In genomic region chr4:72069111-72069534, GRCm38 (mm10) we compare ENCODE assay signal across 10 mouse cellular contexts.
DNase-seq lines count a peak whose midpoint lies in the region; ATAC-seq and TF ChIP-seq lines count a peak whose summit lies in the region.
"Had no signal": no experiment of that assay in that cellular context is flagged by ENCODE, and none has a peak within 500 bp of the region (broad histone marks: within the 10 kb centered on the region; RNA-seq: fewer than 3 reads in every experiment).

No protein-coding gene starts in this region.

- no peak overlapping the region for H3K4me2 ChIP-seq in kidney, postnatal 0 days (ENCODE audit: low read length)
- H3K4me2 ChIP-seq in hindbrain, embryonic 16.5 days (ENCODE audit: low read length): no peak overlapping the region
- H3K4me2 ChIP-seq in midbrain, embryonic 16.5 days (ENCODE audit: low read length): no peak overlapping the region
- H3K4me2 ChIP-seq in kidney, embryonic 15.5 days: no peak overlapping the region

- TF ChIP-seq CTCF in kidney, postnatal 0 days (IDR thresholded peaks at IDR 0.05; ENCODE audit: low read depth): no peak

- H3K9me3 ChIP-seq in kidney, postnatal 0 days (replicated peaks; ENCODE audit: low read length): no peaks in the 10 kb centered on the region
- no peaks in the 10 kb centered on the region for H3K9me3 ChIP-seq in hindbrain, embryonic 16.5 days (ENCODE audit: control insufficient read depth, low read length)
- no peaks in the 10 kb centered on the region for H3K9me3 ChIP-seq in midbrain, embryonic 16.5 days (replicated peaks; ENCODE audit: control insufficient read depth, low read length, poor library complexity, severe bottlenecking)
- no peaks in the 10 kb centered on the region for H3K9me3 ChIP-seq in kidney, embryonic 15.5 days (replicated peaks)

- H3K27me3 ChIP-seq in kidney, postnatal 0 days (ENCODE audit: insufficient read depth, low read length): no peaks in the 10 kb centered on the region
- H3K27me3 ChIP-seq in hindbrain, embryonic 16.5 days (replicated peaks; ENCODE audit: control insufficient read depth, insufficient read depth, low read length): no peaks in the 10 kb centered on the region; the same call in 1 of the 2 replicates
- no peaks in the 10 kb centered on the region for H3K27me3 ChIP-seq in midbrain, embryonic 16.5 days (ENCODE audit: control insufficient read depth, insufficient read depth, low read depth, low read length)
- H3K27me3 ChIP-seq in kidney, embryonic 15.5 days: no peaks in the 10 kb centered on the region

- no peaks in the 10 kb centered on the region for H3K36me3 ChIP-seq in kidney, postnatal 0 days (ENCODE audit: insufficient read depth, low read length)
- no peaks in the 10 kb centered on the region for H3K36me3 ChIP-seq in hindbrain, embryonic 16.5 days (ENCODE audit: control insufficient read depth, insufficient read depth, low read length)
- H3K36me3 ChIP-seq in midbrain, embryonic 16.5 days (ENCODE audit: control insufficient read depth, insufficient read depth, low read length): no peaks in the 10 kb centered on the region
- no peaks in the 10 kb centered on the region for H3K36me3 ChIP-seq in kidney, embryonic 15.5 days

- DNase-seq in kidney, postnatal 0 days (ENCODE audit: low spot score): peak; percentile 24
- no peak for DNase-seq in kidney, postnatal 36 days
- peak; percentile 7 for DNase-seq in embryo, embryonic 11.5 days (ENCODE audit: low read depth, low spot score)
- DNase-seq: cerebellum, adult 9-10 months; gastrocnemius, postnatal 25 days; thymus, postnatal 4 days had no signal

- no peak overlapping the region for H3K9ac ChIP-seq in kidney, postnatal 0 days (ENCODE audit: low read depth, low read length)
- H3K9ac ChIP-seq in hindbrain, embryonic 16.5 days (ENCODE audit: low read depth, low read length): no peak overlapping the region
- no peak overlapping the region for H3K9ac ChIP-seq in midbrain, embryonic 16.5 days (ENCODE audit: low read depth, low read length)
- H3K9ac ChIP-seq in kidney, embryonic 15.5 days: no peak overlapping the region

- ATAC-seq in kidney, postnatal 0 days (replicated peaks; ENCODE audit: low FRiP score, low read depth): no peak
- peak; percentile 72 for ATAC-seq in hindbrain, embryonic 16.5 days
- peak; percentile 36; the same call in 1 of the 2 replicates for ATAC-seq in midbrain, embryonic 16.5 days
- no peak for ATAC-seq in kidney, embryonic 15.5 days (replicated peaks; ENCODE audit: low FRiP score)
- no peak for ATAC-seq in monocyte, adult 5-6 weeks (replicated peaks; ENCODE audit: insufficient number of reproducible peaks, low FRiP score, low TSS enrichment, poor library complexity, severe bottlenecking)

- H3K4me1 ChIP-seq in kidney, postnatal 0 days (replicated peaks; ENCODE audit: insufficient read depth, low read length): no peaks in the 10 kb centered on the region
- no peaks in the 10 kb centered on the region for H3K4me1 ChIP-seq in hindbrain, embryonic 16.5 days (ENCODE audit: control insufficient read depth, insufficient read depth, low read depth, low read length)
- H3K4me1 ChIP-seq in midbrain, embryonic 16.5 days (ENCODE audit: control insufficient read depth, insufficient read depth, low read length): no peaks in the 10 kb centered on the region
- no peaks in the 10 kb centered on the region for H3K4me1 ChIP-seq in kidney, embryonic 15.5 days

- 0 out of 2 replicates have a peak overlapping the region, but pooled peaks have one; percentile 2 for H3K27ac ChIP-seq in kidney, postnatal 0 days
- H3K27ac ChIP-seq in hindbrain, embryonic 16.5 days (ENCODE audit: low read depth, low read length): no peak overlapping the region
- H3K27ac ChIP-seq in midbrain, embryonic 16.5 days (ENCODE audit: low read length): no peak overlapping the region
- H3K27ac ChIP-seq in kidney, embryonic 15.5 days: no peak overlapping the region

- 15% methylated on average over 5 of the region's 5 CpGs for WGBS in kidney, postnatal 0 days
- WGBS in hindbrain, embryonic 16.5 days: 39% methylated on average over 5 of the region's 5 CpGs
- WGBS in midbrain, embryonic 16.5 days: 58% methylated on average over 5 of the region's 5 CpGs
- WGBS in kidney, embryonic 15.5 days: 12% methylated on average over 5 of the region's 5 CpGs

- H3K4me3 ChIP-seq in kidney, postnatal 0 days (replicated peaks; ENCODE audit: low read depth, low read length): no peak overlapping the region
- H3K4me3 ChIP-seq in hindbrain, embryonic 16.5 days (ENCODE audit: low read length): no peak overlapping the region
- no peak overlapping the region for H3K4me3 ChIP-seq in midbrain, embryonic 16.5 days (ENCODE audit: low read depth, low read length)
- H3K4me3 ChIP-seq in kidney, embryonic 15.5 days (replicated peaks): no peak overlapping the region

Comparison
In these comparisons a context has a peak if more than half of its experiments do, and no peak if none do; other contexts are left out.
1. DNase-seq: peak in kidney, postnatal 0 days (single experiment) and embryo, embryonic 11.5 days (single experiment); none in kidney, postnatal 36 days (0 of 2).
2. ATAC-seq: peak in hindbrain, embryonic 16.5 days (single experiment) and midbrain, embryonic 16.5 days (single experiment); none in kidney, postnatal 0 days (single experiment), kidney, embryonic 15.5 days (single experiment) and monocyte, adult 5-6 weeks (single experiment).